Mouse (Mus musculus) macrophage (primary cell): ENCODE data around the gene Defb48. TPM values are rescaled to one million over a fixed set of nuclear protein-coding genes. Genes with fewer than 3 reads are reported as not detected.

Experiments used
- H3K27ac ChIP-seq: fragments of 350-480 bp; formaldehyde crosslinking; 2 replicates; pipeline ENCODE4 v1.9.0; 2021
- H3K36me3 ChIP-seq: fragments of 350-480 bp; formaldehyde crosslinking; 2 replicates; pipeline ENCODE4 v1.9.0; 2021; ENCODE audit errors: inconsistent target
- H3K4me3 ChIP-seq: fragments of 350-480 bp; formaldehyde crosslinking; 2 replicates; pipeline ENCODE4 v1.9.0; 2021; ENCODE audit errors: inconsistent target
- H3K79me2 ChIP-seq: fragments of 350-480 bp; formaldehyde crosslinking; 2 replicates; pipeline ENCODE4 v1.9.0; 2021; ENCODE audit errors: inconsistent target
- WGBS: methylation state at CpG from one replicate; pipeline ENCODE4 v1.1.7; 2026; ENCODE audit warnings: inconsistent platforms; ENCODE audit not compliant: missing documents; 5-methylcytosine and 5-hydroxymethylcytosine counted together
- polyA plus RNA-seq: library from polyadenylated mRNA; stranded (reverse); fragments of 250-400 nt; gene quantifications from 3 replicates; pipeline ENCODE4 v1.2.4, GENCODE M21; 2018; ENCODE audit warnings: inconsistent platforms
- total RNA-seq, 78 experiments: library from RNA; depleted of rRNA; stranded (reverse); fragments of 250-400 nt; gene quantifications; 1 replicate in 9 of 78; 2 replicates in 24 of 78; 3 replicates in 43 of 78; 4 replicates in 2 of 78; pipeline ENCODE4 v1.2.4; 2018; ENCODE audit warnings: inconsistent platforms in 56 of 78

Gene Defb48
- not detected for total RNA-seq (2018; cell fraction: chromatin; rRNA removed)
- total RNA-seq (2018; cell fraction: cytosol; rRNA removed), result not detected
- not detected for total RNA-seq (2018; cell fraction: nucleus; rRNA removed)
- not detected in 3 replicates for polyA plus RNA-seq

DNA sequence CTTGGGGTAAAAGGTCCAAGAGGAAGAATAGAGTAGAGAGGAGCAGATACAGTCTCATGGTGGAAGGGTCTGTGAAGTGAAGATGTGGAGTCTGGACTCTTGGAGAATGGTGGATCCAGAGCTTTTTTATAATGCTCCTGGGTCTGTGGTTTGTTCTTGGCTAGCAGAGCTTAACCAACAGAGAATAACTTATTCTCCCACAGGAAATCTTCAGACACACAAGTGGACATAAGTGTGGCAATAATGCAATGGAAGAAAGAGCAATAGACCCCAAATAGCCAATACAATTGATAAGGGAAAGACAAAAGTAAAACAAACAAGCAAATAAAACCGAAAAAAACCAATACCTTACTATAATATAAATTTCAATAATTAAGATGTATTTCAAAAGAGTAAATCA is at the start of gene Defb48:
Gene Defb48 (minus strand): TSS at position 101 of the 400 bp plus-strand sequence.
- H3K27ac ChIP-seq, result no peak within 1 kb of the TSS
- H3K79me2 ChIP-seq, result no peaks in the 10 kb centered on the region
- H3K36me3 ChIP-seq, result no peaks in the 10 kb centered on the region
- H3K4me3 ChIP-seq, result no peak within 1 kb of the TSS
- WGBS, result 89% methylated on average over 1 of the region's 1 CpGs

DNA sequence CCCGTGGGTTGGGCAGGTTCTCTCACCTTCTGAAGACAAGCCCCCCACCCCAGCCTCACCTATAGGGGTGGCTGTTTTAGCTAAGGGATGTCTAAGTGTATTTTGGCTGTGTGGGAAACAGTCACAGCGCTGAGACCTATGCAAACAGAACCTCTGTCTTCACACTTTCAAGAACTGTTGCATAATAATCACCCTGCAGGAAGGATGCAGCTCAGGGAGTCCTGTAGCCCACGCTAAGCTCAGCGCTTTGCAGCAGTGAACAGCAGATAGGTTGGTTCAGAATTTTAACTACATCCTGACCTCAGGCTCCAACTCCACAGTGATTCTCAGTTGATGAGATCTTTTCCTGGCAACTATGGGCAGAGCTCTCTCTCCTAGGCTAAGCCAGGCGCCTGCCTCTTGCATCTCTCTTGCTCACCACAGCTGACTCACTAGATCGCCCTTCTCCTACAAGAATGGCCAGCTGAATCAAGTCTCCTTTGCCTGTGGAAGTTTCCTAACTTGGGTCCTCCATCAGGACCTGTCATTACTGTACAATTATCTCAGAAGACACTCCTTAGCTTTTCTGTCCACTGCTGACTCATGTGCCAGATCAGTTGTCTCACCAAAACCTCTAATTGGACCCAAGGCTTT is 36.3 kb upstream of the Defb48 start:
- Histone ChIP-seq H3K27ac (no peak overlapping the region), H3K36me3 (no peaks in the 10 kb centered on the region), H3K79me2 (no peaks in the 10 kb centered on the region), H3K4me3 (no peak overlapping the region)
- 44% methylated on average over 6 of the region's 6 CpGs for WGBS

DNA sequence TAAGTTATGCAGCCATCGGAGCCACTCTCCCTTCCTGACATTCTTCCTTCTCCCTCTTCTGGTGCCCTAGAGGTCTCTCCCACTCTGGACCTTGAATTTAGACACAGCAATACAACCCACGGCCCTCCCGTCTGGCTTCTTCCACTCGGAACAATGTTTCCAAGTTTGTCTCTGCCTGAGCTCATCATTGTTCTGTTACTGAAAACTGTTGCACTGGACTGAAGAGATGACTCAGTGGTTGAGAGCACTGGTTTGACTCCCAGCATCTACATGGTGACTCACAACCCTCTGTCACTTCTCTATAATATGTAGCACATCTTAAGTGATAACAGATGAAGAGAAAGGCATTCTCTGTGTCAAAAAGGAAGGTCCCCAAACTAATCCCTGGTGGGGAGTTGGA is 30.4 kb upstream of the Defb48 start:
- Histone ChIP-seq H3K36me3 (no peaks in the 10 kb centered on the region), H3K4me3 (no peak overlapping the region), H3K79me2 (no peaks in the 10 kb centered on the region), H3K27ac (no peak overlapping the region)
- WGBS, result 92% methylated on average over 4 of the region's 4 CpGs

DNA sequence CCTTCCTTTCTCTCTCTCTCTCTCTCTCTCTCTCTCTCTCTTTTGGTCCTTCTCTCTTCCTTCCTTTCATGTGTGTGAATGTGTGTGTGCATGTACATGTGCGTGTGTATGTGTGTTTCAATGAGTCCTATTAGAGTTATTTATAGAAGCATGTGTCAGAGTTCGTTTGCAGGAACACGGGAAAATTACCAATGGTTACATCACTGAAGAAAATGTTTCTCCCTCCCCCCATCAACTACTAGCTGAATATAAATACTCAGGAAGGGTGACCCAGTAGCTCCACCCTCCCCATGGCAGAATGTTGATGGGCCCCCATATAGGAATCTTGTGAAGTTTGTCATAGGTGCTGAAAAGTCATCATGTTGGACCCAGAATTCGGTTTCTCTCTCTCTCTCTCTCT is 28.8 kb upstream of the Defb48 start:
- Histone ChIP-seq H3K4me3 (no peak overlapping the region), H3K36me3 (no peaks in the 10 kb centered on the region), H3K27ac (no peak overlapping the region), H3K79me2 (no peaks in the 10 kb centered on the region)
- WGBS, result 61% methylated on average over 3 of the region's 4 CpGs

DNA sequence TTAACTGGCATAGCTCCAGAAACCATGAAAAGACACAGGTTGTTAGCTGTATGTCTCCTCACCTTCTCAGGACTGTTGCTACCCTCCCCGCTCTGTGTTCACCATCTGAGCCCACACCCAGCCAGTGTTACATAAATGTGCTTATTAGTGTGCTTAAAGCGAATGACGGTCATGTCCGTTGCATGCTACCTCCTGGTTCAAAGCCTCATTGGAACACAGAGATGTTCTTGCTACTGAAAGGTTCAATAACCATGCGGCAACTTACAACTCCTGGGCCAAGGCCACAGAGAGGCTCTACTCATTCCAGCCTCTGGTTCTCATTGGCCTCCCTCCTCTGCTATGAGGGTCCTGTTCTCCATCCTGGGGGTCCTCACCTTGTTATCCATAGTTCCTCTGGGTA is 27.2 kb upstream of the Defb48 start, which contains the start of gene Defb43:
Gene Defb43 (plus strand): TSS at position 301 of the 400 bp plus-strand sequence.
- H3K4me3 ChIP-seq, result no peak within 1 kb of the TSS
- H3K27ac ChIP-seq, result no peak within 1 kb of the TSS
- H3K36me3 ChIP-seq, result no peaks in the 10 kb centered on the region
- H3K79me2 ChIP-seq, result no peaks in the 10 kb centered on the region
- 95% methylated on average over 5 of the region's 5 CpGs for WGBS

DNA sequence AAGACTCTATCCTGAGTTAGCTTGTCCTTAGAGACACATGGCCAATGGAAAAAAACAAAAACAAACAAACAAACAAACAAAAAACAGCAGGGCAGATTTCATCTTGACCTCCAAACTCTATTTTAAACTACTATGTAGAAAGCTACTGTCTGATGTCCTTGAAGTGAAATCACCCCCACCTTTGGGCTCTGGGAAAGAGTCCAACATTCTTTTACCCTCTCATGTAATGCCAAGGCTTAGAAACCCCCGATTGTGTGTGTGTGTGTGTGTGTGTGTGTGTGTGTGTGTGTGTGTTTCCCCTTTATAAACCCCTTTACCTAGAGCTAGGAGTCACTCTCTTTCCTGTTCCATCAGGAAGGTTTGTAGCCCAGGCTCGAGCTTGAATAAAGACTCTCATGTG is 18.3 kb upstream of the Defb48 start:
- no peaks in the 10 kb centered on the region for H3K79me2 ChIP-seq
- no peak overlapping the region for H3K27ac ChIP-seq
- H3K4me3 ChIP-seq, result no peak overlapping the region
- WGBS, result 51% methylated on average over 2 of the region's 2 CpGs
- no peaks in the 10 kb centered on the region for H3K36me3 ChIP-seq

DNA sequence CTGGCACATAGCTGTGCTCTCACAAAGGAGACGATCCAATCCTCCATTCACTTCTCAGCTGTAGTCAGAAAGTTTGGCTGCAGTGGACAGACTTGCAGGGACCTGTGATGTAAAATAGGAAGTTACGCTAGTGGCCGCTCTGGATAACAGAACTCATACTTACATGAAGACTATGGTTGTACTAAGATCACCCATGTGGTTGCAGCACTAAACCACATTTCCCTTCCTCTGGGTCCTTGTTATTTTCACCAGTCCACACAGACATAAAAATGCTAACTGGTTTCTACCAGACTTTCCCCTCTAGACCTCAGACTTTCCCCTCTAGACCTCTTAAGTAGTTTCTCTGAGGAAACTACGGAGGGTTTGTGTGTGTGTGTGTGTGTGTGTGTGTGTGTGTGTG is 14.7 kb upstream of the Defb48 start:
- H3K4me3 ChIP-seq, result no peak overlapping the region
- WGBS, result 15% methylated on average over 4 of the region's 4 CpGs
- no peaks in the 10 kb centered on the region for H3K79me2 ChIP-seq
- H3K27ac ChIP-seq, result no peak overlapping the region
- H3K36me3 ChIP-seq, result no peaks in the 10 kb centered on the region

DNA sequence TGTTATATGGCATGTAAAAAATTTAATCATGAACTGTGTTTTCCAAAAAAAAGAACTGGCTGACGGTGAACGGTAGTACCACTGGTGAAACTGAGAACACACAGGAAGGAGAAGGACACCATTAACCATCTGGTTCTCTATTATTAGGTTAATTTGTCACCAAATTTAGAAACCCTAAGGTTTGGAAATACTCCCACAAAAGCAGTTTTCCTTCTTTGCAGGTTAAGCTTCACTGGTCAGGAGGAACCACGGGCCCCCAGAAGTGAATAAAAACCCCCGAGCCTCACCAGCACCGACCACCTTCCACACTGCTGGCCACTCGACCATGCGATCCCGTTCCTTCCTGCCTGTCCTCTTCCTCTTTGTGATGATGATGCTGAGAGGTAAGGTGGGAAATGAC is 13.5 kb upstream of the Defb48 start, which contains the start of gene Defb47:
Gene Defb47 (plus strand): TSS at position 301 of the 400 bp plus-strand sequence.
- no peak within 1 kb of the TSS for H3K4me3 ChIP-seq
- no peaks in the 10 kb centered on the region for H3K79me2 ChIP-seq
- no peak within 1 kb of the TSS for H3K27ac ChIP-seq
- no peaks in the 10 kb centered on the region for H3K36me3 ChIP-seq
- WGBS, result 34% methylated on average over 8 of the region's 8 CpGs

DNA sequence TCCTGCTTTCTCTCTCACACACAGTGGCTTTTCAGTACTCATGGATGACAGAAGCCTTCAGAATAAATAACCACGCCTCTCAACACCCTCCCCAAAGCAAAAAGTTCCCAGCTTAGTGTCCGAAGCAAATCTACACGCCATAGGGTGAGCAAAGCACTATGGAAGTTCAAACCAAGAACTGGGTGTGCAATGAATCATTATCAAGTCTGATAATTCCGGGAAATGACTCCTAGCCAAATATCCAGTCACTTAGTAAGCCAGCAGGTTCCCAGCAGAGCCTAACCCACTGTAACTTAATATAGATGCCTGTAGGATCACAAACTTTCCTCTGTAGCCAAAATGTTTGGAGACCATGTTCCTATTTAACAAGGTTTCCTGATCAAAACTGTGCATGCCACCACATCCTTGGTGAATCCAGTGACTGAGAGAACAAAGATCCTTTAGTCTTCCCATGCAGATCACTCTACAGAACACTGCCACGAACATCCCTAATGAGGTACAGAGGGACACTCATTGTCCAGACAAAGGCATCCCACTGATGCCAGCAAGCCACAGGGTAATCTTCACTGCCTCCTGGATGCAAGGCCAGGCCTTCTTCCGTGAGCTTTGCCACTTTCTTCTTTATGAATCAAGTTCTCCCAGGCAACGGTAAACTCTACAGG is 7.7 kb upstream of the Defb48 start:
- H3K79me2 ChIP-seq, result no peaks in the 10 kb centered on the region
- no peaks in the 10 kb centered on the region for H3K36me3 ChIP-seq
- H3K4me3 ChIP-seq, result no peak overlapping the region
- no peak overlapping the region for H3K27ac ChIP-seq
- 95% methylated on average over 7 of the region's 7 CpGs for WGBS

DNA sequence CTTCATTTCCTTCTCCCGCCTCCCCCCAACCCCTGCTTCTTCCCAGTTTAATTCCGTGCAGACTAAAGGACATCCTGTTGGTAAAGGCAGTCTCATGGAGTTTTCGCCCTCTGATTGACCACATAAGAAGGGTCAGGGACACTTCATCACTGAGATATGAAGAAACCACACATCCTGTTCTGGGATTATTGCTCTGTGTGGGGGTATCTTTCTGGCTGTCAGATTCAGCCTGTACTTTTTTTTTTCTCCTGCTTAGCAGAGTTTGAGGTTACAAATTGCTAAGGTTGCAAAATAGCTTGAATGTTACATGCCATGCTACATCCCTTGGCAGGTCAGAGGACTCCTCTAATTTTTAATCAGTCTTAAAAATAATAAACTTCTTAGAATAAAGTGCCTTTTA is 7.0 kb upstream of the Defb48 start:
- no peak overlapping the region for H3K4me3 ChIP-seq
- no peaks in the 10 kb centered on the region for H3K79me2 ChIP-seq
- no peaks in the 10 kb centered on the region for H3K36me3 ChIP-seq
- H3K27ac ChIP-seq, result no peak overlapping the region
- WGBS, result 32% methylated on average over 3 of the region's 3 CpGs

DNA sequence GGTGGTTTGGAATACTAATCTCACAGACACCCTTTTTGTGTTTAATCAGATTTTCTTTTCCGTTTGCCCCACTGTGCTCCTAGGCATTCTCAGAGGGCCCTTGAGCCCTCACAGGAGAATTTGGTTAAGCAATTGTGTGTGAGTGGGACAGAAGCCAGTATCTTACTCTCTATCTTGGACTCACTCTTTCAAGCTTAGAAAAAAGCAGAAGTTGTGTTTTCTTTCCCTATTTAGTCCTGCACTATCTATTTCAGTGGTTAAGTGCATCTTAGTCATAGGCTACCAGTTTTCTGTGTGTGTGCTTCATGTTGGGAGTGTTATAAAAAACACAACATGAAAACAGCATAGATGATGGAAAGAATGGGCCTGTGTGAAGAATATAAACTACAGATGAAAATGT is 4.5 kb downstream of the Defb48 start:
- no peak overlapping the region for H3K4me3 ChIP-seq
- no peaks in the 10 kb centered on the region for H3K79me2 ChIP-seq
- H3K36me3 ChIP-seq, result no peaks in the 10 kb centered on the region
- 10% methylated on average over 1 of the region's 1 CpGs for WGBS
- no peak overlapping the region for H3K27ac ChIP-seq

DNA sequence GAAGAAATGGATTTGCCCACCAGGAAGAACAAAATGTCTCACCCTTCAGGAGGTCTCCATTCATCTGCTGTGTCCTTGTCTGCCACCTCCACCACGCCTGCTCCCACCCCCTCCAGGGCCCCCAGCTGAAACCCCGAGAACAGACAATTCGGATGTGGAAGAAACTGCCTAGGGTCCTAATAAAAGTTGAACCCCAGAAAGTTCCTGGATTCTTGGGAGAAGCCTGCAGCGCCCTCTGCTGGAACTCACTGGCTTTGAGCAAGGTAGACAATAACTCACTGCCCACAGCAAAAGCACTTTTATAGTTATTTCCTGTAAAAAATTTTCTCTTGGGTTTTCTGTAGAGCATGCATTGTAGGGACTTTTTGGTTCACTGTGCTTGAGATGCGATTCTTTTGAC is 9.3 kb downstream of the Defb48 start:
- no peaks in the 10 kb centered on the region for H3K36me3 ChIP-seq
- no peak overlapping the region for H3K27ac ChIP-seq
- H3K79me2 ChIP-seq, result no peaks in the 10 kb centered on the region
- WGBS, result 30% methylated on average over 3 of the region's 5 CpGs
- no peak overlapping the region for H3K4me3 ChIP-seq

DNA sequence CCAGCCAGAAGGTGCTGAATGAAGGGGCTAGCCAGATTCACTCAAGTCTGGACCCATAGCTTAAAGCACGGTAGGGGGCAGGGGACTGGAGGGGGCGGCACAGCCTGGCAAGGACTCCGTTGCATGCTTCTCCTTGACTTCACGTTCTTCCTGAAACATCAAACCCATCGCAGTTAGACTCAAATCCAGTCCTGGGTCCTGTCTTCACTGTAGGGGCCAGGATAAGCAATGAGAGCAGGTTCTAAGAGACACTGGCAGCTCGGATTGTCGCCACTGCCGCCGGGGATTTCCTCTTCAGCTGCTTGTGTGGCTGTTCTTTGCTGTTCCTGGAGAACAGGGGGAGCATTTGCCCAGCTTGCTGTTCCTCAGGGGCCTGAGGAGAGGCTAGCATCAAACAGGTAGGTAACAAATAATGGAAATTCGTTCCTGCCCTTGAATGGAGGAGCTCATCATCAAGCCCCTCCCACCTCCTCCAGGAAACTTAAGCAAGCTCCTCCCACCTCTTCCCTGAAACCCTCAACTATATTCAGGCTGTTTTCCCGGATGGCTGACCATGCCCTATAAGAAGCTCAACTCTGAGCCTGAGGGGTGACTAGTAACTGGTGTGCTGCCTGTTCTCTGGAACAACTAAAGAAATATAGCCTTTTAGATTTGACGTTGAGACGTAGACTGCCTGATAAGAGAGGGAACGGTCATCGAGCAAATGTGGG is 18.3 kb downstream of the Defb48 start:
- no peak overlapping the region for H3K27ac ChIP-seq
- WGBS, result 41% methylated on average over 15 of the region's 15 CpGs
- no peaks in the 10 kb centered on the region for H3K79me2 ChIP-seq
- peaks cover 7% of the 10 kb centered on the region for H3K36me3 ChIP-seq
- no peak overlapping the region for H3K4me3 ChIP-seq

DNA sequence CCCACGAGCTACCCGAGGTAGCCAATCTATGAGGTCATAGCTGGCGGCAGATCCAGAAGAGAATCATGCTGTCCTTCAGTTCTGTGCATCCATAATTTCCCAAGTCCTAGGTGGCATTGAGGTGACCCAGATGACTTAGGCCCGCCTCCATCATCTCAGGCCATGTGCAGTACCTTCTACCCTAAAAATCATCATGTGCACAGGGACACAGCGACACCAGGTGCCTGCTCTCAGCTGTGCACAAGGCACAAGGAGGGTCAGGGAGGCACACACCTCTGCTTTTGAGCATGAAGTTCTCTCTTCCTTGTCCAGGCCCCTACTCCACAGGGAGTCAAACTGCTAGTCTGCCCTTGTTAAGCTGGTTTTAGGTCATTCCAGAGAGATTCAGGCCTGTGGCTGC is 19.0 kb downstream of the Defb48 start:
- peaks cover 12% of the 10 kb centered on the region for H3K36me3 ChIP-seq
- H3K27ac ChIP-seq, result no peak overlapping the region
- no peak overlapping the region for H3K4me3 ChIP-seq
- WGBS, result 82% methylated on average over 5 of the region's 5 CpGs
- H3K79me2 ChIP-seq, result no peaks in the 10 kb centered on the region

DNA sequence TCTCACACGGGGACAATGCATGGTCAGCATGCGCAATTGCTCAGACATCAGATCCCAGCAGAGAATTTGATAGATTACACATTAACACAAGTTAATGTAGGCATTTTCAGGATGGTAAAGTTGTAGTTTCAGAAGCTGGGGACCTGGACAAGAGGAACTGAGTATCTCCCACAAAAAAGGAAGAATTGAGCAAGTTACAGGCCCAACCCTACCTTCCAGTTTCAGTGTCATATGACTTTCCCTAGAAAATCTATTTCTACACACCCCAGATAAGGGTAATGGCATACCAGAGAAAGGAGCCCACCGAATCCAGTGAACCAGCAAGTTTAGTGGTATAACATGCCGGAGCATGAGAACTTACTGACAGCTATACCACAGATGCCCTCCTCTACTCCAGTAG is 20.7 kb downstream of the Defb48 start:
- H3K4me3 ChIP-seq, result no peak overlapping the region
- H3K36me3 ChIP-seq, result peaks cover 17% of the 10 kb centered on the region
- no peak overlapping the region for H3K27ac ChIP-seq
- WGBS, result 63% methylated on average over 2 of the region's 4 CpGs
- no peaks in the 10 kb centered on the region for H3K79me2 ChIP-seq
